ENCODE assay signal across 8 mouse cellular contexts in the genomic region with DNA sequence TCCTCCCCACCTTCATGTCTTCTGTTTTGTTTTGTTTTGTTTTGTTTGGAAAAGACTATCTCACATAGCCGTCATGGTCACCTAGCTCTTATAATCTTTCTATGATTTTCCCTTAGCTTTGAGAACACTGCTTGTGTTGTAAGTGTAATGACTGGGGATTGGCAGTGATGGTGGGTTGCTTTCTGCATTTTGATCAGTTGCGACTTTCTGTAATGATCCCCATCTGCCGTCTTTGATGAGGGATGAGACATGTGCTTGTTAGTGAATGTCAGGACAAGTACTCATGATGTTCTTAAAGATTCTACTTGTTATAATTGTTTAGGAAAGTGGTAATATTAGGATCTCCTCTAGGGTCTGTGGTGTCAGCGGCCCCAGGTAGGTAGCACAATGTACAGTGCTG.
"Had no signal": no experiment of that assay in that cellular context is flagged by ENCODE, and none has a peak within 500 bp of the region (broad histone marks: within the 10 kb centered on the region; RNA-seq: fewer than 3 reads in every experiment).

No protein-coding gene starts in this region.

- DNase-seq: liver, postnatal 0 days; lung, adult 2 months; lung, postnatal 14 days; lung, postnatal 36 days; right cerebral cortex, postnatal 14 days; thymus, adult 2 months; thymus, postnatal 25 days; thymus, postnatal 4 days had no signal
